Mouse (Mus musculus): ENCODE data around the gene Serpina3f. TPM values are rescaled to one million over a fixed set of nuclear protein-coding genes. Genes with fewer than 3 reads are reported as not detected.
"Not testable (repeated sequence)": the region's sequence is repeated elsewhere in the genome, so short reads cannot be mapped to it uniquely, and the experiment has no call there.

Serpina3f gene
- 10 to 100 TPM in 2 of 3 experiments, 1 to 10 TPM in 1; 7.8 to 38.7 (median 11.3) TPM for polyA plus RNA-seq (2017; shearing (Covaris generic))

DNA sequence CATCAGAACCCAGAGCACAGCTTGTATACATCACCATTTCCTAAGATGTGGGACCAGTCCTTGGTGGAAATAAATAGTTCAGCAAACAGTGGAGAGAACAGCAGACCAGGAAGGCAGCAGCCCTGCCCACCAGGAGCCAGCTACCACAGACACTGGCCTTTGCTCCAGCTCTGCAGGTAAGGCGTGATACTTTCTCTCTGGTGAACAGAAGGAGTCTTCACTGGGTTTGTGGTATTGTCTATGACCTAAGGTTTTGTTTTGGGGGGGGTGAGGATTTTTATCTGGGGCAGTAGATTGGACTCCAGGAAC is at the start of gene Serpina3f:
TSS of gene Serpina3f (plus strand) at position 100 of the 309 bp plus-strand sequence.
- ATAC-seq = no peak

DNA sequence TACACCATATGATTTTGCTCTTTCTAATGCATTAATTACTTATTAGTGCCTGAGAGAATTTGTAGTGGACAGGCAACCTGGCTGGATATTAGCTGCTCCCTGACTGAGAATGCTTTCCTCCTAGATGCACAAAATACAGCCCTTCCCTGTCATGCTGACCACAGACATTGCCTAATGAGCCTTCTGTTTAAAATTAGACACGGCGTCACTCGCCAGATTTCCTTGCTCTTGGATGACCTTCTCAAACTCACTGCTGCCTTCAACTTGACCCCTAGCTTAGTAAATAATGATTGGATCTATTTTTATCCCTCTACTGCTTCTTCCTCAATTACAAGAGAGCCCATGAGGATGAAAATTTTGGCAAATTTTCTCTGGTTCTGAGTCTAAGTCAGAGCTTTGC is 39.6 kb upstream of the Serpina3f start:
- no peak for ATAC-seq

DNA sequence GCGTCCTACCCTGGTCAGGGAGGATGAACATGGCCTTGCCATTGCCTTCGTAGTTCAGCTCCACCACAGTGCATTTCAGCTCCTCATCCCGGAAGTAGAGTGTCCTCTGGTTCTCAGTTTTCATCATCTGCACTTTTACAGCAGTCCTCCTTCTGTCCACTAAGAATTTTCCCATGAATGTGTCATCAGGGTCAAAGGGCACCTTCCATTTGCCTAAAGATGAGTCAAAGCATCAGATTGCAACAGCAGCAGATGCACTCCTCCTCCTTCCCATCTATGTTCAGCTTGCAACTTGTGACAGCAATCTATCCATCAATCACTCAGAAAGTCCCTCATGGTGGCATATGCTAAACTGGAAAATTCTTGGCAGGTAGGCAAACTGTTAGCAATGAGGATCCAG is 38.7 kb upstream of the Serpina3f start:
- ATAC-seq = no peak

DNA sequence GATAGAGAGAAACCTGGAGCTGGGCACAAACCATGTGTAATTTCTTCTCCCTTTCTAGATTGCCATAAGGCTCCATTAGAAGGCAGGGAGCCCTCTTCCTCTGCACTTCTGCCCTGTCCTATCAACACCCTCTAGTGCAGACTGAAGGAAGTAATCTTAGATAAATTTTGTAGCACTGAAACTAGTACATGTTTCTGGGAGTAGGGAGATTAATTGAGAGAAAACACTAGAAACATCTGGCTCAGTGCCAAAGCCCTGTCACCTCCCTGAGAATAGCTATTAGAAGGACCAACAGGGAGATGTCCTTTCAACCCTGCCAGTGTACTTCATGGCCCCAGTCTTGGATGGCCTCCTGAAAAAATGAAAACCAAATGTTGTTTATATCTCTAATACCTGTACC is 35.8 kb upstream of the Serpina3f start:
- no peak for ATAC-seq

DNA sequence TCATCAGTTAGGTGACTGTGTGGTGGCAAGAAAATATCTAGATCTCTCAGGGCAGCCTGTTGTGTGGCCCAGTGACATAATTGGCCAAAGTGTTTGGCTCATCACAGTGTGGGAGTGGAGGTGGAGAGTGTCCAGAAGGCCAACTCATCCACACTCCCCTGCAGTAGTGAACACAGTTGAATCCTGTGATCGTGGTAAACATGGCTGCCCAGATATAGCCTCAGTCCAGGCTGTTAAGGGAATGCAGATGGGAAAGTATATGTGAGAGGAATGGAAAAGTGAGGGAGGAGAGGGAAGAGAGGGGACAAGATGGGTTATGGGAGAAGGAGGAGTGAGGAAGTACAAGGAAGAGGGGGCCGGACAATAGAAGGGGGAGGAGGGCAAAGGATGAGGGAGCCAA is 35.4 kb upstream of the Serpina3f start:
- no peak for ATAC-seq

DNA sequence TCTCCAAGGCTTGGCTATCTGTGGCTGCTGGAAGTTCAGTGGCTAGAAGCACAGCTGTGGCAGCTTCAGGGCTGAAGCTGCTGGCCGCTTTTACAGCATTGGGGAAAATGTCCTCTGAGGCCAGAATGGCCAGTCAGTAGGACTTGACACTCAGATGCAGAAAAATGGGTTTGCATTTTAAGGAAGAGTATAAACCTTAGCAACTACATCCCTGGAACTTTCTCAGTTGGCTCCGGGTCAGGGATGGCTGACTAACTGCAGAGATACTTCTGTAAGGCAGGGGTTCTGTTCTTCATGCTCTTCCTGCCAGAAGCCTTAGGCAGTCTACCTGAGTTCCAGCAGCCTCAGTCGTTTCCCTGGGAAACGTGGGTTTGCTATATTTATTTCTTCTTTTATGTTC is 29.3 kb upstream of the Serpina3f start:
- ATAC-seq = no peak

DNA sequence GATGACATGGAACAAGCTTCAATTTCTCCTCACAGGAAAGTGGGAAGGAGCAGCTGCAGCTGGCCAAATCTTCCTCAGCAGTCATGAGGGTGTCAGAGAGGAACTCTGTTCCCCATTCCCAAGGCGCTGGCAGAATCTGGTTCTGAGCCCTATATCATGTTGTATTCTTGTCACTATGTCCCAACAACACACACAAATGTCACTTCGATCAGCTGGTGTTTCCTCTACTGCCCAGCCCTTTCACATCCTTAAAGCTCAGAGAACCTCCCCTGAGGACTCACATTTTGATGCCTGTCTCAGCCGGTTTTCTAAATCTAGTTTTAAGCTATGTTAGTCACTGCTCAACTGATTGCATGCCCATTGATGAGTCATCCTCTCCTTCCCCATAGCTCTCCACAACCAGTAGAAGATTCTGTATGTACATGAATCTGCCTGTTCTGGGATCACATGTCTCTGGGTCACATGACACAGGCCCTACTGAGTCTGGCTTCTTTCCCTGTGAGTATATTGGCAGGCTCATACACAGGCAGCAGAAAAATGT is 28.2 kb upstream of the Serpina3f start:
- ATAC-seq = no peak

DNA sequence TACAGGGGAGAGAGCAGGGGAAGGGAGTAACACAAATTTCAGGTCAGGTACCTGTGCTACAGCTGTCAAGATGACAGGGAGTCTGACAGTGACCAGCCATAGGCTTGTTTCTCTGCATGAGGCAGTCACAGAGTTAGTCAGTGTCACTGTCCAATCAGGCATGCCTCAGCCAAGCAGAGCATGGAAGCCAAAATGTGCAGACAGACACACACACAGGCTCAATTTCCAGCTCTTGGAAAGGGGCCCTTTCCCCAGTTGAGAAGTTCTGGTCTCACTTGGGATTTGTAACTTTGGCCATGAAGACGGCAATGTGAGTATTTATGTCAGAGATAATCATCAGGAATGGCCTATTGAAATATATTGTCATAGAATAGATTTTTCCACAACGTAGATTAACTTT is 25.1 kb upstream of the Serpina3f start:
- ATAC-seq = no peak

DNA sequence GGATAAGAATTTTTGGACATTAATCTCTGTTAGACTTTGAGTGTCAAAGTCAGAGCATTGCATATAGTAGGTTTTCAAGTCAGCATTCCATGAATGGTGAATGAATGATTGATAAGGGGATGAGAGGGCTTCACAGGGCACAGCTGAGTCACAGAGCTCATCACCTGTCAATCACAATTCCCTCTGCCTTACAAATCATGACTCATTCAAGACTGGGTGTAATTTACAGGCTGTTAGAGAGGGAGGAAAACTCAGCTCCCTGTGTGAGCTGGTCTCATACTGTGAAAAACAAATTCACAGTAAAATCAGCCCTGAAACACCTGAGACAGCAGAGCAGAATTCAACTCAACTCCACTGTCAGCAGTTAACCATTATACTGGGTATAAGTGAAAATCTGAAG is 23.5 kb upstream of the Serpina3f start:
- no peak for ATAC-seq

DNA sequence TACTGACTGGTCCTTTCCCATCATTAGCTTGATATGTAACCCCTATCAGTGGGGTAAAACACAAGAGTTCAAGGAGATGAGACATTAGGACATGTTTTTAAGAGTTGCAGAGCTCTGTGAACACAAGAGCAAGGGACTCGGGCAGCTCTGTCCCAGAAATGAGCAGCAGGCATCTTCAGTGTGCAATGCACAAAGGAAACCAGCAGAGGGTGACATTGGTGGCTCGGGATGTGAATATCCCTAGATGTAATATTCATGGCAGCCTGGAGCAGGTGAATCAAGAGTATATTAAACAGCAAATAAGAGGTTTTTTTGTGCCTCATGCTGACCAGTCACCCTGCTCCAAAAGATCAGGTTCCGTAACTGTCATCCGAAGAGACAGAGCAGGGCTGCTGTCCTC is 5.2 kb upstream of the Serpina3f start:
- ATAC-seq = no peak

DNA sequence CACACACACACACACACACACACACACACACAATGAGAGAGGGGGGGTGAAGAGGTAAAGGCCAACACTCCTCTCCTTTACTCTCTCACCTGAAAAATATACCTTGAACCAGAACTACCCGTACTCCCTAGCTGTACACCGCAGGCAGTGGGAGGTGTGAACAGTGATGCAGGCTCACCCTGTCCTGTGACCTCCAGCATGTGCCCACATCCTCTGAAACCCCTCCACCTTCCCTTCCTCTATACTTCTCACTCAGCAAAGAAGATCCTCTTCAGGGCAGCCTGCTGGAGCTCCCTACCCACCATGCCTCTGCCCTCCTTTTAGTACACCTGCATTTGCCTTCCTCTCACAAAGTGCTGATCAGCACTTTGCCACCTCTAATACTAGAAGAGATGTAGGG is 4.5 kb upstream of the Serpina3f start:
- peak; percentile 85 for ATAC-seq

DNA sequence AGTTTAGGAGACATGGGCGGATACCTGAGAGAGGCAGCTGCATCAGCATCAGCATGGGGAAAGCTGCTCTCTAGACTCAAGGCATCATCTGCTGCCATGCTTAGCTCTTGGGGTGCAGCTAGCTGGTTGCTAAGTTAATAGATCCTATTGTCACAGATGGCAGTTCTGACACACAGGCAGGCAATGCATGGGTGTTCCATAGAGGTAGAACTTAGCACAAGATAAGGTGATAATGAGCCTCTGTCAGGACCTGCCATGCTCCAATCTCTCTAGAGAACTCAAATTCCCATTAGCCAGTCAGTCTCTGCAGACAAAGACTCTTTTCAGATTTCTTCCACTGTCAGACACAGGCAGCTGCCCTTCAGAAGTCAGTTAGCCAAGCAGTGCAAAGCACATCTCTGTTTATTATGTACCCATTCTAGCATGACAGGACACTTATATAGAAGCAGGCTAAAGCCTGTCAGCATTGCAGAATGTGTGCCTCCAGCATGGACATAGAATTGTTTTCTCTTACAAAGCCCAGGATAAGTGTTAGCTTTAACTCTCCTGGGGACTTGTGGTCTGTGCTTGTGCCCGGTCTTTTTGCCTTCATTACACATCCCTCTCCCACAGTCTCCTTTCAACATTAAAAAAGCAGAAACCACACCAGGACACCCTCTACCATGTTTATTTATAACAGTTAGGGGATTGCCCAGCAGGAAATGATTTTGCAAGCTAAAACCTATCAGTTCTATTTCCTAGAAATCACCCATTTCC is 477 bp upstream of the Serpina3f start:
- peak; percentile 32 for ATAC-seq

DNA sequence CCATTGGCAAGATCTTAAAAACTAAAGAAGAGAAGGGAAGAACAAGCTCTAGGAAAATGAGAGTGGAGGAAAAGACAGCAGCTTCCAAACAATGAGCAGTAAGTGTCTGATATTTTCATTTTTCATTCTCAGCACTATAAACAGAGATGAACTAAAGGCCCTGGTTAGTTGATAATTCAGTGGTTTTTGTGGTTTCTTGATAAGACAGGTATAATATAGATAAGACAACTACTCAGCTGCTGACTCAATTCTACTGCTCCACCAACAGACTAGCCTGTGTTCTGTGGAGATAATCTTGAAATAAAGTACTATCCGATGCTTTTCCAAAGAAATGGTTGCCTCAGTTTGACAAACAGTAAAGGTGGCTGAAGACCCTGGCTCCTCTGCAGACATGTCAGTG is 905 bp downstream of the Serpina3f start:
- ATAC-seq = peak; percentile 64

DNA sequence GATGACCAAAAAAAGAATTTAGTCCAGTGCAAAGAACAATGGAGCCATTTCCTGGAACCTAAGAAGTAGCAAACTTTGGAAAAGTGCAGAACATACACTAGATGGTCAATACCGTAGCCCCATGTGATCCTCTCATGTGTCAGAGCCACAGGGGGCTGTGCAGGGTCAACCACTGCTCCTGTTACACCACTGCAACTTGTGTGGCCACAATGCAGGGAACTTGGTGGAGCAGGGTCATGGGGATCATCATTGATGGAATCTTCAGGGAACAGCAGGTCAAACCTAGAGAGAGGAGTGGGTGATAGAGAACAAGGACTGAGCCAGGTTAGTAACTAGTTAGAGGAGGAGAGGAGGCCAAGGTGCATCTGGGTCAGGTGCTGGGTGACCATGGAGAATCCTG is 7.3 kb downstream of the Serpina3f start:
- ATAC-seq = no peak

DNA sequence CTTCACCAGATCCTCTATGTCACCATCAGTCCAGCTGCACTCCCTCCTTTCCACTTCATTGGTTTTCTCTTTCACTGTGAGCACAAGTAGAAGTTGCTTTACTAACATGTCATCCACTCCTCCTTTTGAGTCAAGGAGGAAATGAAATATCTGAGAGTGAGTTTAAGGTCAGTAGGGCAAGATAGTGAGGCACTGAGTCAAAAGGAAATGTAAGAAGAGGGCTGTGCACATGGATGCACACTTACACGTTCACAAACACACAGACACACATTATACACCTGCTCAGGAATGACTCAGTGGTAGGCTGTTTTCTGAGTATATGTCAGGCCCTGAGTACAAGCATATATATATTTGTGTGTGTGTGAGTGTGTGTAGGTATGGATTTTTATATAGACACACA is 9.3 kb downstream of the Serpina3f start:
- ATAC-seq = peak; percentile 28

DNA sequence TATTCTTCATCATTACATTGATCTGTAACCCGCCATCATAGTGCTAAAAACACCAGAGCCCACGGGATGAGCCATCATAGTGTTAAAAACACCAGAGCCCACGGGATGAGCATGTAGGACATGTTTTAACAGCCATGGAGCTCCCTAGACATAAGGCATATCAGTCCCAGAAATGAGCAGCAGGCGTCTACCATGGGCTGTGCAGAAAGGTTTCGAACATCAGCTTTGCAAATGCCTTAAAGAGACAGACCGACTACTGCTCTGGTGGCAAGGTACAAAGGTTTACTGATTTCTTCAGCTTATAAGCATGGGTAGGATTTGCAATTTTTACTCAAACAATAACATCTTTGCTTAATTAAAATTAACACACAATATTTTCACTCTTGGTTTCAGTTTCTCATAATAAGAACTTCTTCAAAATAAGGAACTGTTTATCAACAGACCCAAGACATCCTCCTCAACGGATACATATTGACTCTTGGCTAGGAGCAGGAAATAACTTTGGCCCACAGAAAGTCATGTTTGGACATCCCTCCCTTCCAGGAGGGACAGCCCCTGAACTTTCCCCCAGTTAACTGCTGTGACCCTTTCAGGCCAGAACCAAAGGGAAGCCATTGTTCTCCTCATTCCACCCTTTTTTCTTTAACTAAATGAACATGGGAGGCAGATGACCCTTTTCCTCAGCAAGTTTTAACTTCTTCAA is 10.4 kb downstream of the Serpina3f start:
- ATAC-seq = no peak

DNA sequence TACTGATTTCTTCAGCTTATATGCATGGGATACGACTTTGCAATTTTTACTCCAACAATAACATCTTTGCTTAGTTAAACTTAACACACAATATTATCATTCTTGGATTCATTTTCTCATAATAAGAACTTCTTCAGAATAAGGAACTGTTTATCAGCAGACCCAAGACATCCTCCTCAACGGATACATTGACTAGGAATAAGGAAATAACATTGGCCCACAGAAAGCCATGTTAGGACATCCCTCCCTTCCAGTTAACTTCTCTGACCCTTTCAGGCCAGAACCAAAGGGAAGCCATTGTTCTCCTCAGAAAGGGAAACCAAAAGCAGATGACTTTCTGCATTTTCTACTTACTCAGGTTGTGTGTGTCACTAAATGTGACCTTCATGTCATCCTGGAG is 16.4 kb downstream of the Serpina3f start:
- no peak for ATAC-seq

DNA sequence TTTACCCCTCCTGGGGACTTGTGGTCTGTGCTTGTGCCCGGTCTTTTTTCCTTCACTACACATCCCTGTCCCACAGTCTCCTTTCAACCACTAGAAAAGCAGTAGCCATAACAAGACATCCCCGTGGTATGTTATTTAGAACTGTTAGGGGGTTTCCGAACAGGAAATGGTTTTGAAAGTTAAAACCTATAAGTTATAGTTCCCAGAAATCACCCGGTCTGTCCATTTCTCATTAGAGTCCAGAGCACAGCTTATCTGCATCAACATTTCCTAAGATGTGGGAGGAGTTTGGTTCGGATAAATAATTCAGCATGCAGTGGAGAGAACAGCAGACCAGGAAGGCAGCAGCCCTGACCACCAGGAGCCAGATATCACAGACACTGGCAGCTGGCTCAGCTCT is 21.6 kb downstream of the Serpina3f start, which contains the start of gene Serpina3g:
TSS of gene Serpina3g (plus strand) at position 331 of the 400 bp plus-strand sequence.
- ATAC-seq = peak; percentile 83

DNA sequence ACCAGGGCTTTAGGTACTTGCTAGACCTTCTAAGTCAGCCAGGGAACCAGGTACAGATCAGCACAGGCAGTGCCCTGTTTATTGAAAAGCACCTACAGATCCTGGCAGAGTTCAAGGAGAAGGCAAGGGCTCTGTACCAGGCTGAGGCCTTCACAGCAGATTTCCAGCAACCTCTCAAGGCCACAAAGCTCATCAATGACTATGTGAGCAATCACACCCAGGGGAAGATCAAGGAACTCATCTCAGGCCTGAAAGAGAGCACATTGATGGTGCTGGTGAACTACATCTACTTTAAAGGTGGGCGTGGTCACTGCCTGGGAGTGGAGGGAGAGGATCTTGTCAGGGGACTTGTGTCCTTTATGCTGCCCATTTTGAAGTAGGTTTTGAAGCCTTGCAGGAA is 23.7 kb downstream of the Serpina3f start:
- ATAC-seq = not testable (repeated sequence)

DNA sequence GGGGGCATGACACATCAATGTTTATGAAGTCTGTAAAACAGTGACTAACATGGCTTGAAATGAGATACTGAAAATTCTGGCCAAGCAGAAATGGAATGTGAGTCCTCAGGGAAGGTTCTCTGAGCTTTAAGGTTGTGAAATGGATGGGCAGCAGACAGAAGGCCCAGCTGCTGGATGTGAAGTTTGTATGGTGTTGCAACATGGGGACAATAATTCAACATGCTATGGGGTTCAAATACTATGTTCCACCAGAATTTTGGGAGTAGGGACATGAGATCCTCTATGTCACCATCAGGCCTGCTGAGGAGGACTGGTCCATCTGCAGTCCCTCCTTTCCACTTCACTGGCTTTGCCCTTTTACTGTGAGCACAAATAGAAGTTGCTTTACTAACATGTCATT is 29.0 kb downstream of the Serpina3f start:
- ATAC-seq = no peak

DNA sequence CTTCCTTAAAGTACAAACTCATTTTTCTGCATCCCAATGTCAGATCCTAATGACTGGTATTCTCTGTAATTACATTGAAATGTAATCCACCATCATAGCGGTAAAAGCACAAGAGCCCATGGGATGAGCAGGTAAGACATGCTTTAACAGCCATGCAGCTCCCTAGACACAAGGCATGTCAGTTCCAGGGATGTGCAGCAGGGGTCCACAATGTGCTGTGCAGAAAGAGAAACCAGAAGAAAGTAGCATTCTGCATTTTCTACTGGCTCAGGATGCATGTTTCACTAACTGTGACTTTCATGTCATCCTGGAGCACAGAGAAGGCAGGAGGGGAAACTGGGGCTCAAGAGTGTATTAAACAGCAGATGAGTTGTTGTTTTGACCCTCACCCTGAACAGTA is 30.7 kb downstream of the Serpina3f start:
- peak; percentile 60 for ATAC-seq

DNA sequence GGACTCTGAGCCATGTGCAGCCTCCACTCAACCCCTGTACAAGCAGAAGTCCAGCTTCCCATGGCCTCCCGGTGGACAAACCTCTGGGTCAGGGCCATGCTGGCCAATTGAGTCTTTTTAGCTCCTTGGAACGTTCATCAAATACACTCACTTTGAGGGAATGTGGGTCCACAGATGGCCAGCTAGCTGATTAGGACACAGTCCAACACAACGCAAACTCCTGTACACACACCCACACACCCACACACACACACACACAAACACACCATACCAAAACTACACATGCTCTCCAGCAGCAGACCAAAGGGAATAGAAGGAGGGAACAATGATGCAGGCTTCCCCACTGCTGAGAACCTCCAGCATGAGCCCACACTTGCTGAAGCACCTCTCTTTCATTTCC is 31.3 kb downstream of the Serpina3f start:
- no peak for ATAC-seq

DNA sequence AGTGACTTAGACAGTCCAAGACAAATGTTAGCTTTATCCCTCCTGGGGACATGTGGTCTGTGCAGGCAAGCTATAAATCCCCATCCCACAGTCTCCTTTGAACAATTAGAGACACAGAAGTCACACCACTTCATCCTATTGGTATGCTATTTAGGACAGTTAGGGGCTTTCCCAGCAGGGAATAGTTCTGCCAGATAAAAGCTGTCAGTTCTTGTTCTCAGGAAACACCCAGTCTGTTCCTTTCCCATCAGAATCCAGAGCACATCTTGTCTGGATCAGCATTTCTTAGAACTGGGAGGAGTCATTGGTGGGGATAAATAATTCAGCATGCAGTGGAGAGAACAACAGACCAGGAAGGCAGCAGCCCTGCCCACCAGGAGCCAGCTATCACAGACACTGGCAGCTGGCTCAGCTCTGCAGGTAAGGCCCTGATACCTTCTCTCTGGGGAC is 33.2 kb downstream of the Serpina3f start:
- ATAC-seq = no peak

DNA sequence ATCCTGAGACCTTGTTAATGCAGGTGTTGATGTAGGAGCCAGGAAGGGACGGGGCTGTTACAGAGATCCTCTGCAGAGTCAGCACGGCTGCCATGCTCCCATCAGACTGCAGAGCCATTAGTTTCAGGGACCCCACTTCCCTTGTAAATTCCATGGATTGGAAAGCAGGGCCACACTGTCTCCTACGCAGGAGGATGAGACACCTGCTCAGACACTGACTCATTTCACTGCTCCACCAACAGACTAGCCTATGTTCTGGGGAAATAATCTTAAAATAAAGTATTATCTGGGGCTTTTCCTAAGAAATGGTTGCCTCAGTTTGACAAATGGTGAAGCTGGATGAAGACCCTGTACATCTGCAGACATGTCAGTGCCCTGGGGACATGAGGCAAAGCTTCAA is 33.9 kb downstream of the Serpina3f start:
- ATAC-seq = no peak
